Mouse (Mus musculus) ES-E14 (cell line): ENCODE data around the gene Mt1. TPM values are rescaled to one million over a fixed set of nuclear protein-coding genes. Genes with fewer than 3 reads are reported as not detected.
"Not testable (repeated sequence)": the region's sequence is repeated elsewhere in the genome, so short reads cannot be mapped to it uniquely, and the experiment has no call there.

ENCODE experiments used
- DNase-seq: peaks from one replicate; pipeline ENCODE4 v3.0.0-alpha.2; 2013; ENCODE audit warnings: low read depth, low spot score
- H3K27ac ChIP-seq: 2 replicates; pipeline ENCODE4 v1.5.1; 2012; ENCODE audit warnings: low read depth, mild to moderate bottlenecking, low read length, moderate library complexity, mixed read lengths; ENCODE audit not compliant: poor library complexity, insufficient read depth, severe bottlenecking
- H3K36me3 ChIP-seq: 2 replicates; pipeline ENCODE4 v1.6.1; 2012; ENCODE audit warnings: mild to moderate bottlenecking, low read length, moderate library complexity, mixed read lengths; ENCODE audit not compliant: control insufficient read depth, poor library complexity, insufficient read depth, severe bottlenecking
- H3K4me1 ChIP-seq, 2 experiments: fragments of 150-350 bp in 1 of 2; sonication (generic) in 1 of 2; 2 replicates each; pipeline ENCODE4 v1.6.1; 2012; ENCODE audit warnings: low read length in 2 of 2, mild to moderate bottlenecking in 1 of 2, mixed read lengths in 1 of 2; ENCODE audit not compliant: control insufficient read depth in 2 of 2, insufficient read depth in 2 of 2, poor library complexity in 1 of 2
- H3K4me3 ChIP-seq, 2 experiments: fragments of 150-350 bp in 1 of 2; sonication (generic) in 1 of 2; 2 replicates each; pipeline ENCODE4 v1.5.1; 2012; ENCODE audit warnings: low read length in 2 of 2, low read depth in 1 of 2, mild to moderate bottlenecking in 1 of 2, mixed read lengths in 1 of 2; ENCODE audit not compliant: insufficient read depth in 1 of 2, poor library complexity in 1 of 2, severe bottlenecking in 1 of 2
- H3K9ac ChIP-seq: 2 replicates; pipeline ENCODE4 v1.6.1; 2012; ENCODE audit warnings: low read depth, mild to moderate bottlenecking, low read length, mixed read lengths; ENCODE audit not compliant: poor library complexity, insufficient read depth, severe bottlenecking
- H3K9me3 ChIP-seq: fragments of 150-350 bp; sonication (generic); 2 replicates; pipeline ENCODE4 v1.6.1; 2012; ENCODE audit warnings: low read depth, mild to moderate bottlenecking, low read length; ENCODE audit not compliant: control insufficient read depth, insufficient read depth
- CHD2 ChIP-seq: IDR thresholded peaks from 2 replicates; pipeline ENCODE4 v1.6.1; 2014; ENCODE audit warnings: mild to moderate bottlenecking, low read depth, low read length, inconsistent platforms
- HCFC1 ChIP-seq: IDR thresholded peaks from 2 replicates; pipeline ENCODE4 v1.6.1; 2012; ENCODE audit warnings: low read length, inconsistent platforms, borderline replicate concordance; ENCODE audit not compliant: insufficient read depth
- MAFK ChIP-seq: IDR thresholded peaks from 2 replicates; pipeline ENCODE4 v1.6.1; 2014; ENCODE audit warnings: mild to moderate bottlenecking, low read depth, low read length, inconsistent platforms; ENCODE audit not compliant: insufficient read depth
- ZC3H11A ChIP-seq: IDR thresholded peaks from 2 replicates; pipeline ENCODE4 v1.6.1; 2012; ENCODE audit warnings: low read depth, mild to moderate bottlenecking, inconsistent platforms, low read length, borderline replicate concordance
- ZNF384 ChIP-seq: IDR thresholded peaks from 2 replicates; pipeline ENCODE4 v1.6.1; 2012; ENCODE audit warnings: low read depth, low read length, inconsistent platforms
- in situ Hi-C, 2 experiments: fragments of 600-800 bp; cut with MboI; formaldehyde crosslinking; loops; one replicate each; pipeline ENCODE4 v1.15.1; 2025; ENCODE audit warnings: low sequenced_read_pairs in 2 of 2, inconsistent platforms in 1 of 2; ENCODE audit not compliant: unreplicated experiment in 2 of 2
- total RNA-seq: library from RNA; depleted of rRNA; stranded (reverse); fragments of 300-350 nt; gene quantifications from 2 replicates; pipeline ENCODE4 v1.2.3, GENCODE M21; 2012

Mt1 gene
- total RNA-seq, 1 experiment, result 332 TPM

GRCm38 (mm10) chr8:94134601-94135000, 44.3 kb upstream of the Mt1 start:
- in situ Hi-C loops, H3K9ac ChIP-seq, H3K4me1 ChIP-seq, DNase-seq, H3K36me3 ChIP-seq, H3K9me3 ChIP-seq, H3K27ac ChIP-seq, H3K4me3 ChIP-seq: not testable (repeated sequence)
- peak; percentile 48; the same call in 1 of the 2 replicates for TF ChIP-seq MAFK

- in situ Hi-C loops, result no loop called here
- Histone ChIP-seq H3K36me3 (no peaks in the 10 kb centered on the region), H3K9me3 (no peaks in the 10 kb centered on the region), H3K27ac (no peak overlapping the region), H3K4me3 (no peak overlapping the region), H3K4me1 (peaks cover 0 to 3% of the 10 kb centered on the region in 2 experiments; a peak in 1 of 4 replicates), H3K9ac (no peak overlapping the region)
- TF ChIP-seq ZC3H11A (no peak), HCFC1 (no peak), MAFK (no peak), ZNF384 (no peak), CHD2 (no peak)
- no peak for DNase-seq
These were observed 43.3 kb upstream of the Mt1 start for GRCm38 (mm10) chr8:94135556-94135955.

DNA sequence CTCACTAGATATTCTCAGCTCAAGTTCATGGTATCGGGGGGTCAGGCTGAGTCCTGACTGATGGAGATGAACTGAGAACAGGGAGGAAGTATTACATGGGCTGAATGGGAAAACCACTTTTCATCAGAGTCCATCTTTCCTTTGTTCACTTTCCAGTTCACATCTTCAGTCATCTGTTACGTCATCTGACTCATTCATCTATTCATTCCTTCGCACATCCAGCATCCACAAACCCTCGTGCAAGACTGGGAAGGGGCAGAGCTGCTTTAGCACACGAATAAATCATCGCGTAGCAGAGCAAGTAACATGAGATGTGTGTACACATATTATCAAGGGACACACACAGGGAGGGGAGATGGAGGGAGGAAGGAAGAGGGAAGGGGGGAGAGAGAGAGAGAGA, 42.7 kb upstream of the Mt1 start:
- in situ Hi-C loops, result no loop called here
- Histone ChIP-seq H3K4me1 (peaks cover 0 to 3% of the 10 kb centered on the region in 2 experiments; a peak in 1 of 4 replicates), H3K36me3 (no peaks in the 10 kb centered on the region), H3K4me3 (no peak overlapping the region), H3K9ac (no peak overlapping the region), H3K27ac (no peak overlapping the region), H3K9me3 (no peaks in the 10 kb centered on the region)
- no peak for DNase-seq
- TF ChIP-seq ZNF384 (no peak), MAFK (no peak), HCFC1 (no peak), CHD2 (no peak), ZC3H11A (no peak)

DNA sequence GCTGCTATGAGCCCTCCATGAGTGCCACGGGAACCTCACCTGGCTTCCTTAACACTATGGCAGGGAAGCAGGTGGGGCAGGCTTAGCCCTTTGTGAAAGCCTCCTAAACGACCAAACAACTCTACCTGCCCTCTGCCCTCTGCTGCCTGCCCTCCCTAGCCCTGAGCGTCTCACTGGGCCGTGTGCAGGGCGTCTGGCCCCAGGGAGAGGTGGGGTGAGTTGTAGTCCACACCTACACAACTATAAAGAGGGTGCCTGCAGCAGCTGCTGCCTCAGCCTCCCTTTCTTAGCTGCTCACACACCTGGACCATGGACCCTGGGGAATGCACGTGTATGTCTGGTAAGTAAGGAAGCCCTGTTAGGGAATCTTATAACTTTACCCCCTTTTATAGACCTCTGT, 41.9 kb upstream of the Mt1 start, which contains the start of gene Mt4:
Gene Mt4, plus strand, starts transcription at position 265 of the 400 bp plus-strand sequence.
- Histone ChIP-seq H3K9ac (no peak within 1 kb of the TSS), H3K9me3 (no peaks in the 10 kb centered on the region), H3K4me3 (no peak within 1 kb of the TSS), H3K4me1 (peaks cover 0 to 3% of the 10 kb centered on the region in 2 experiments; a peak in 1 of 4 replicates), H3K27ac (no peak within 1 kb of the TSS), H3K36me3 (no peaks in the 10 kb centered on the region)
- no peak for DNase-seq
- in situ Hi-C loops, result no loop called here
- TF ChIP-seq HCFC1, result no peak
- no peak for TF ChIP-seq ZNF384
- no peak for TF ChIP-seq ZC3H11A
- TF ChIP-seq CHD2, result no peak
- TF ChIP-seq MAFK, result no peak

DNA sequence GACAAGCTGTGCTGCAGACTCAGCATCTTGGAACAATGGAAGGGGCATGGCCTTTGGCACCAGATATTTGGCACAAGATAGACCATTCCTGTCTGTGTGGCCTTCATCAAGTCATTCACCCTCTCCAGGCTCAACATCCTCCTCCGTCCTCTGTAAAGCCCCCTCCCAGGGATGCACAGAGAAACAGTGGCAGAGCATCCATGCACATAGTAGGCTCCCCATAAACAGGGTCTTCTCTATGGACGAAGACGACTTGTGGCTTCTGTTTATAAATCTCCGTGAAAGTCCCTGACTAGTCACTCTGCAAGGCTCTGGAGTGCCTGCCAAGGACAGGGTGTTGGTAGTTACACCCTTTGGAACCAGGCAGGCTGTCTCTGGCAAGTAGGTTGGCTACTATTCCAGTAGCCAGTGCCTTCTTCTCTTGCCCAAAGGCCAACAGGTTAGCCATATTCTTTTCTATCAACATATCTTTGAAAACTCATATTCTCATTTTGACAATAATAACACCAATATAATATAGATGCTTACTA, 38.6 kb upstream of the Mt1 start:
- TF ChIP-seq CHD2, result no peak
- TF ChIP-seq ZNF384, result no peak
- no peak for TF ChIP-seq ZC3H11A
- no peak for TF ChIP-seq MAFK
- TF ChIP-seq HCFC1, result no peak
- Histone ChIP-seq H3K4me3 (no peak overlapping the region), H3K36me3 (no peaks in the 10 kb centered on the region), H3K4me1 (peaks cover 0 to 3% of the 10 kb centered on the region in 2 experiments; a peak in 1 of 4 replicates), H3K9ac (no peak overlapping the region), H3K27ac (no peak overlapping the region), H3K9me3 (no peaks in the 10 kb centered on the region)
- DNase-seq, result no peak
- in situ Hi-C loops, result no loop called here
